Mouse (Mus musculus): ENCODE measurements around the gene Rdh11. TPM values are rescaled to one million over a fixed set of nuclear protein-coding genes. Genes with fewer than 3 reads are reported as not detected.

Gene Rdh11
- polyA plus RNA-seq, 1 experiment, result 19.5 TPM

DNA sequence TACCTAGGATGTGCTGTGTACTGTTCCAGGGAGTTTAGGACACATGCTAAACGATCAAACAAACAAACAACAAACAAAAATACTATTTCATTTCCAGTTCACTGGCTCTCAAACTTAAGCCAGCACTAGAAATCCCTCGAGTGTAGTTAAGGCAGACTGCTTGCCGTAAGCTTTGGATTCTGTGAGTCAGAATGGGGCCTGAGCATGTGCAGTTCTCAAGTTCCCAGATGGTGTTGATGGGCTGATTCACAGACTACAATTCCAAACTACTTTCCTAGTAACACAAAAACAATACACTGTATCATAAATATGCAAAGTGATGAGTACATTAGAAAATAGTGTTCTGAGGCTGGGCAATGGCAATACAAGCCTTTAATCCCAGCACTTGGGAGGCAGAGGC lies 21.7 kb downstream of the Rdh11 start:
- Histone ChIP-seq H3ac (ENCODE audit: control insufficient read depth, insufficient read length) (no peak overlapping the region), H3K79me2 (ENCODE audit: control insufficient read depth, insufficient read depth) (peaks cover 47% of the 10 kb centered on the region), H3K36me3 (ENCODE audit: control insufficient read depth, insufficient read depth) (peaks cover 6% of the 10 kb centered on the region), H3K27me3 (ENCODE audit: control insufficient read depth, insufficient read depth, insufficient read length) (no peaks in the 10 kb centered on the region), H3K4me2 (ENCODE audit: low read depth) (peak overlapping the region; percentile 55), H3K4me3 (no peak overlapping the region)
- no peak for TF ChIP-seq MYOD1 (IDR thresholded peaks at IDR 0.05; ENCODE audit: control insufficient read depth in 1 of 3, insufficient read length in 2 of 3, low read depth in 2 of 3)
- TF ChIP-seq TCF12 (IDR thresholded peaks at IDR 0.05; ENCODE audit: insufficient read depth, poor library complexity, severe bottlenecking), result no peak
- TF ChIP-seq POLR2A (IDR thresholded peaks at IDR 0.05; ENCODE audit: insufficient read length, low read depth), result no peak
- no peak for TF ChIP-seq POLR2AphosphoS2 (IDR thresholded peaks at IDR 0.05; ENCODE audit: insufficient read length, low read depth)
- TF ChIP-seq SRF (IDR thresholded peaks at IDR 0.05; ENCODE audit: control insufficient read depth, insufficient read length, low read depth), result no peak
- no peak for TF ChIP-seq USF1 (IDR thresholded peaks at IDR 0.05; ENCODE audit: low read depth)
- TF ChIP-seq REST (IDR thresholded peaks at IDR 0.05; ENCODE audit: insufficient read depth, insufficient read length), result no peak
- no peak for TF ChIP-seq MAX (IDR thresholded peaks at IDR 0.05; ENCODE audit: low read depth)

DNA sequence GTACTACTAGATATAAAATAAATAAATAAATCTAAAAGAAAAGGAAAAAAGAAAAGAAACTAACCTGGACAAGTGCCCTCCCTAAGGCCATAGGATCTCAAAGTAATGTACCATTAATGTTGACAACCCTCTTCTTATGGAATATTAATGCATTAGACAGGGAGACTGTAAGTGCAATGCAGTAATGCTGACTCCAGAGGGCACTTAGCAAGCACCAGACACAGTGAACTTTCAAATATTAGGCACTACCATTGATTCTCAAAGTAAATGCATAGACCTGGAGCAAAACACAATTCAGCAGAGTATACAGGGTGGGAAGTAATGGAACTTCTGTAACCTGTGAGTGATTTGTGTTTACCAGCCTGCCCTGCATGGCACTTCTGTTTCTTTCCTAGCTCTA lies 22.9 kb downstream of the Rdh11 start:
- Histone ChIP-seq H3K4me2 (ENCODE audit: low read depth) (no peak overlapping the region), H3ac (ENCODE audit: control insufficient read depth, insufficient read length) (no peak overlapping the region), H3K79me2 (ENCODE audit: control insufficient read depth, insufficient read depth) (peaks cover 47% of the 10 kb centered on the region), H3K36me3 (ENCODE audit: control insufficient read depth, insufficient read depth) (peaks cover 18% of the 10 kb centered on the region), H3K4me3 (no peak overlapping the region), H3K27me3 (ENCODE audit: control insufficient read depth, insufficient read depth, insufficient read length) (no peaks in the 10 kb centered on the region)
- TF ChIP-seq SRF (IDR thresholded peaks at IDR 0.05; ENCODE audit: control insufficient read depth, insufficient read length, low read depth) (no peak), E2F4 (IDR thresholded peaks at IDR 0.05; ENCODE audit: insufficient read depth) (no peak), CEBPB (IDR thresholded peaks at IDR 0.05; ENCODE audit: insufficient read depth, poor library complexity, severe bottlenecking) (no peak), TCF12 (IDR thresholded peaks at IDR 0.05; ENCODE audit: insufficient read depth, poor library complexity, severe bottlenecking) (no peak), POLR2AphosphoS2 (IDR thresholded peaks at IDR 0.05; ENCODE audit: insufficient read length, low read depth) (no peak), MAX (IDR thresholded peaks at IDR 0.05; ENCODE audit: low read depth) (no peak), USF1 (IDR thresholded peaks at IDR 0.05; ENCODE audit: low read depth) (no peak), REST (IDR thresholded peaks at IDR 0.05; ENCODE audit: insufficient read depth, insufficient read length) (no peak), MYOG (IDR thresholded peaks at IDR 0.05; ENCODE audit: control insufficient read depth in 1 of 3, insufficient read depth in 1 of 3, insufficient read length in 2 of 3, low read depth in 2 of 3) (no peak), POLR2A (IDR thresholded peaks at IDR 0.05; ENCODE audit: insufficient read length, low read depth) (no peak), MYOD1 (IDR thresholded peaks at IDR 0.05; ENCODE audit: control insufficient read depth in 1 of 3, insufficient read length in 2 of 3, low read depth in 2 of 3) (no peak), TCF3 (IDR thresholded peaks at IDR 0.05; ENCODE audit: insufficient read length, low read depth) (no peak)

DNA sequence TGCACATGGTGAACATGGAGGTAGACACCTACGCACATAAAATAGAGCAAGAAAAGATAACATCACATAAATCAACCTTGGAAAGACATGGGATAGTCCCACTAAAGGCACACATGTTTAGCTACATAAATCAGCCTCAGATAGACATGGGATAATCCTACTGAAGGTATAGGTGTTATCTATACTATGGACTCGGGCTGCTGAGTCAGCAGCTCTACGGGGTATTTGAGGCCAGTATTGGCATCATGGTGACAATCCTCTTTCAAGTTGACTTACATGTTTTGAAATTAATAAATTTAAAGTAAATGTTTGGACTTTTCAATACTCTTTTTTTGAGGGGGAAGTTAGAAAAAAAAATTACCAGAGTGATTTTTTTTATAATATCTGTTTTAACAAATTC lies 29.2 kb downstream of the Rdh11 start:
- Histone ChIP-seq H3K4me2 (ENCODE audit: low read depth) (no peak overlapping the region), H3ac (ENCODE audit: control insufficient read depth, insufficient read length) (no peak overlapping the region), H3K27me3 (ENCODE audit: control insufficient read depth, insufficient read depth, insufficient read length) (no peaks in the 10 kb centered on the region), H3K79me2 (ENCODE audit: control insufficient read depth, insufficient read depth) (peaks cover 3% of the 10 kb centered on the region), H3K4me3 (no peak overlapping the region), H3K36me3 (ENCODE audit: control insufficient read depth, insufficient read depth) (peaks cover 50% of the 10 kb centered on the region)
- TF ChIP-seq POLR2AphosphoS2 (IDR thresholded peaks at IDR 0.05; ENCODE audit: insufficient read length, low read depth) (no peak), MAX (IDR thresholded peaks at IDR 0.05; ENCODE audit: low read depth) (no peak), MYOD1 (IDR thresholded peaks at IDR 0.05; ENCODE audit: control insufficient read depth in 1 of 3, insufficient read length in 2 of 3, low read depth in 2 of 3) (no peak), TCF3 (IDR thresholded peaks at IDR 0.05; ENCODE audit: insufficient read length, low read depth) (no peak), POLR2A (IDR thresholded peaks at IDR 0.05; ENCODE audit: insufficient read length, low read depth) (no peak)

DNA sequence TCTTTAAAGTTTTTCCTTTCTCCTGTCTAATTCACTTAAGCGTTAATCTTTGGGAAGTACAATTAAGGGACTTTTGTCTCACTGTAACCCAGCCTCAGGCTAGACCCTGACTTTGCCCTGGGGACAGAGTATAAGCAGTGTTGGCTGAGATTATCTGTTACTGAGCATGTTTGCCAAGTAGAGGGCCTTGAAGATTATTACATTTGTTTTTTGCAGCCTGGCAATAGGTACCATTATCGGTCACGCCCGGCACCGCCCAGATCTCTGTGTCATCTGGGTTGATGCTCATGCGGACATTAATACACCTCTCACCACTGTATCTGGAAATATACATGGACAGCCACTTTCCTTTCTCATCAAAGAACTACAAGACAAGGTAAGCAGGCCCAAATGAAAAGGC lies 42.4 kb downstream of the Rdh11 start:
- no peak for TF ChIP-seq MYOG (IDR thresholded peaks at IDR 0.05; ENCODE audit: control insufficient read depth in 1 of 3, insufficient read depth in 1 of 3, insufficient read length in 2 of 3, low read depth in 2 of 3)
- TF ChIP-seq MAX (IDR thresholded peaks at IDR 0.05; ENCODE audit: low read depth), result no peak
- no peak for TF ChIP-seq POLR2A (IDR thresholded peaks at IDR 0.05; ENCODE audit: insufficient read length, low read depth)
- TF ChIP-seq E2F4 (IDR thresholded peaks at IDR 0.05; ENCODE audit: insufficient read depth), result no peak
- no peak for TF ChIP-seq TCF3 (IDR thresholded peaks at IDR 0.05; ENCODE audit: insufficient read length, low read depth)
- no peak for TF ChIP-seq POLR2AphosphoS2 (IDR thresholded peaks at IDR 0.05; ENCODE audit: insufficient read length, low read depth)
- no peak for TF ChIP-seq USF1 (IDR thresholded peaks at IDR 0.05; ENCODE audit: low read depth)
- no peak for TF ChIP-seq TCF12 (IDR thresholded peaks at IDR 0.05; ENCODE audit: insufficient read depth, poor library complexity, severe bottlenecking)
- no peak for TF ChIP-seq REST (IDR thresholded peaks at IDR 0.05; ENCODE audit: insufficient read depth, insufficient read length)
- no peak for TF ChIP-seq SRF (IDR thresholded peaks at IDR 0.05; ENCODE audit: control insufficient read depth, insufficient read length, low read depth)
- TF ChIP-seq MYOD1 (IDR thresholded peaks at IDR 0.05; ENCODE audit: control insufficient read depth in 1 of 3, insufficient read length in 2 of 3, low read depth in 2 of 3), result no peak
- no peak for TF ChIP-seq CEBPB (IDR thresholded peaks at IDR 0.05; ENCODE audit: insufficient read depth, poor library complexity, severe bottlenecking)
- Histone ChIP-seq H3K4me3 (no peak overlapping the region), H3K36me3 (ENCODE audit: control insufficient read depth, insufficient read depth) (peaks cover 8% of the 10 kb centered on the region), H3K4me2 (ENCODE audit: low read depth) (no peak overlapping the region), H3K79me2 (ENCODE audit: control insufficient read depth, insufficient read depth) (no peaks in the 10 kb centered on the region), H3K27me3 (ENCODE audit: control insufficient read depth, insufficient read depth, insufficient read length) (no peaks in the 10 kb centered on the region), H3ac (ENCODE audit: control insufficient read depth, insufficient read length) (no peak overlapping the region)

DNA sequence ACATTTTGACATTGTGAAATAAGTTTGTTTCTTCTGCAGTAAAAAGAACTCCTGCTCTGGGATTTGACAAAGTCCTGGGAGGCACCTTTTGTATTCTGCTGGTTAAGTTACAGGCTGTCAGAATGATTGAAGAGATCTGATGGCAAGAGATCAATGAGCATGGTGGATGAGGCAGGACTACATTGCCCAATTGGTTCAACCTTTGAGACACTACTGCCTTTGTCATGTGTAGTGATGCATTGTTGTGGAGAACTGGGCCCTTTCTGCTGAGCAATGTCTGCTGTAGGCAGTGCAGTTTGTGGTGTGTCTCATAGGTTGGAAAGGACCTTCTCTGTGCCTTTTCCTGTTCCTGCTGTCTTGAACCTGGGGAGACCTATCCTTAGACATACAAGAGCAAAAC lies 50.7 kb downstream of the Rdh11 start:
- TF ChIP-seq REST (IDR thresholded peaks at IDR 0.05; ENCODE audit: insufficient read depth, insufficient read length) (no peak), USF1 (IDR thresholded peaks at IDR 0.05; ENCODE audit: low read depth) (no peak), MYOD1 (IDR thresholded peaks at IDR 0.05; ENCODE audit: control insufficient read depth in 1 of 3, insufficient read length in 2 of 3, low read depth in 2 of 3) (no peak), CEBPB (IDR thresholded peaks at IDR 0.05; ENCODE audit: insufficient read depth, poor library complexity, severe bottlenecking) (no peak), TCF3 (IDR thresholded peaks at IDR 0.05; ENCODE audit: insufficient read length, low read depth) (no peak), POLR2A (IDR thresholded peaks at IDR 0.05; ENCODE audit: insufficient read length, low read depth) (no peak), MAX (IDR thresholded peaks at IDR 0.05; ENCODE audit: low read depth) (no peak)
- Histone ChIP-seq H3K27me3 (ENCODE audit: control insufficient read depth, insufficient read depth, insufficient read length) (no peaks in the 10 kb centered on the region), H3ac (ENCODE audit: control insufficient read depth, insufficient read length) (no peak overlapping the region), H3K36me3 (ENCODE audit: control insufficient read depth, insufficient read depth) (no peaks in the 10 kb centered on the region), H3K4me2 (ENCODE audit: low read depth) (no peak overlapping the region), H3K4me3 (no peak overlapping the region), H3K79me2 (ENCODE audit: control insufficient read depth, insufficient read depth) (no peaks in the 10 kb centered on the region)
